Mouse (Mus musculus) intestine, embryonic 15.5 days (tissue): ENCODE measurements around the gene Cd209g. TPM values are rescaled to one million over a fixed set of nuclear protein-coding genes. Genes with fewer than 3 reads are reported as not detected.

Experiments used
- ATAC-seq: fragments of 200-750 bp; cut with Nextera tagmentation; 2 replicates; pipeline ENCODE4 v1.8.0; 2017; ENCODE audit warnings: moderate TSS enrichment, moderate library complexity
- H3K27ac ChIP-seq: fragments of 300-500 bp; sonication (generic); 2 replicates; pipeline ENCODE4 v1.5.1; 2015; ENCODE audit warnings: mild to moderate bottlenecking, inconsistent platforms
- H3K27me3 ChIP-seq: fragments of 300-500 bp; sonication (generic); replicated peaks from 2 replicates; pipeline ENCODE4 v1.6.1; 2015; ENCODE audit warnings: inconsistent platforms
- H3K36me3 ChIP-seq: fragments of 300-500 bp; sonication (generic); 2 replicates; pipeline ENCODE4 v1.6.1; 2015; ENCODE audit warnings: inconsistent platforms
- H3K4me1 ChIP-seq: fragments of 300-500 bp; sonication (generic); replicated peaks from 2 replicates; pipeline ENCODE4 v1.6.1; 2015; ENCODE audit warnings: inconsistent platforms
- H3K4me2 ChIP-seq: fragments of 300-500 bp; sonication (generic); replicated peaks from 2 replicates; pipeline ENCODE4 v1.6.1; 2015; ENCODE audit warnings: mild to moderate bottlenecking, inconsistent platforms
- H3K4me3 ChIP-seq: fragments of 300-500 bp; sonication (generic); replicated peaks from 2 replicates; pipeline ENCODE4 v1.5.1; 2015; ENCODE audit warnings: inconsistent platforms
- H3K9ac ChIP-seq: fragments of 300-500 bp; sonication (generic); 2 replicates; pipeline ENCODE4 v1.6.1; 2015; ENCODE audit warnings: inconsistent platforms
- H3K9me3 ChIP-seq: fragments of 300-500 bp; sonication (generic); 2 replicates; pipeline ENCODE4 v1.6.1; 2016; ENCODE audit warnings: inconsistent platforms
- WGBS: fragments of 180-500 bp; shearing (Covaris S2); methylation state at CpG from one replicate; pipeline ENCODE4 v1.1.7; 2015; 5-methylcytosine and 5-hydroxymethylcytosine counted together
- polyA plus RNA-seq: library from polyadenylated mRNA; unstranded; fragments of >200 nt; fragmentation: Nextera tagmentation; extraction: Ambion mirVana; gene quantifications from 2 replicates; pipeline ENCODE4 v1.2.1, GENCODE M21; 2015

Cd209g gene
- polyA plus RNA-seq, 1 experiment from 2014 or later = not detected

DNA sequence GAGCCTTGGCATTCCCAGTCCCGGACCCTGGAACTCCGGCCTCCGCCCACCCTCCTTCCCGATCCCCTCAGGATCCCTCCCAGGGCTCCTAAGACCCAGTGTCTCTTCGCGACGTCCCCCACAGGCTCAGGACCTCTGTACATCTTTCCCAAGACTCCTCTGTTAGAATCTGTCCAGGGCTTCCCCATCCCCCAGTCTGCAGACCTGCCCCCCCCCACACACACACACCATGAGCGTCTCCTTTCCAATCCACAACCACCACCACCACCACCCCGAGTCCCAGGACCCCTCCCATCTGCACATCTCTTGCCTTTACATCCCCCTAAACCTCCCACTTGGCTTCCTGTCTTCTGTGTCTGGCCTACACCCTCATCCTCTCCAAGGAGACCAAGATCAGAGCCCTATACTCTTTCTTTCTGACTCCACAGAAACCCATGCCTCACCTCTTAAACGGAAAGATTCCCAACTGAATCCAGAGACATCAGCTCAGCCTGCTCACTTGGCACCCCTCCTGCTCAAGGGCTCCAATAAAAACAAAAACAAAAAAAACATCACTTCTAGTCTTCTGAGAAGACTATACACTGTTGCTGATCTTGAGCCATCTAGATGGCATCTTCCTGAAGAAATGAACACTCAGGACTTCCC is 33.1 kb downstream of the Cd209g start:
- no peak; the same call in 1 of the 2 replicates for ATAC-seq
- H3K4me1 ChIP-seq = peaks cover 6% of the 10 kb centered on the region
- H3K27ac ChIP-seq = no peak overlapping the region
- no peaks in the 10 kb centered on the region for H3K9me3 ChIP-seq
- peak overlapping the region; percentile 76 for H3K9ac ChIP-seq
- peak overlapping the region; percentile 74 for H3K4me3 ChIP-seq
- H3K27me3 ChIP-seq = no peaks in the 10 kb centered on the region
- H3K36me3 ChIP-seq = no peaks in the 10 kb centered on the region
- peak overlapping the region; percentile 83 for H3K4me2 ChIP-seq
- WGBS = 15% methylated on average over 9 of the region's 10 CpGs

GRCm38 (mm10) chr8:4167918-4168317 is 34.0 kb downstream of the Cd209g start:
- H3K4me2 ChIP-seq = no peak overlapping the region
- H3K9me3 ChIP-seq = no peaks in the 10 kb centered on the region
- H3K36me3 ChIP-seq = no peaks in the 10 kb centered on the region
- H3K27ac ChIP-seq = no peak overlapping the region
- no peak overlapping the region for H3K9ac ChIP-seq
- peaks cover 6% of the 10 kb centered on the region for H3K4me1 ChIP-seq
- no peaks in the 10 kb centered on the region for H3K27me3 ChIP-seq
- ATAC-seq = no peak
- no peak overlapping the region for H3K4me3 ChIP-seq
- 92% methylated on average over 1 of the region's 1 CpGs for WGBS

GRCm38 (mm10) chr8:4172486-4172885 is 38.6 kb downstream of the Cd209g start:
- H3K4me3 ChIP-seq = no peak overlapping the region
- WGBS = 74% methylated on average over 3 of the region's 3 CpGs
- H3K9me3 ChIP-seq = no peaks in the 10 kb centered on the region
- no peak overlapping the region for H3K9ac ChIP-seq
- H3K36me3 ChIP-seq = no peaks in the 10 kb centered on the region
- no peak overlapping the region for H3K27ac ChIP-seq
- no peaks in the 10 kb centered on the region for H3K4me1 ChIP-seq
- no peak overlapping the region for H3K4me2 ChIP-seq
- no peaks in the 10 kb centered on the region for H3K27me3 ChIP-seq
- no peak for ATAC-seq

GRCm38 (mm10) chr8:4174018-4174417 is 40.1 kb downstream of the Cd209g start:
- H3K4me2 ChIP-seq = no peak overlapping the region
- no peaks in the 10 kb centered on the region for H3K4me1 ChIP-seq
- H3K27me3 ChIP-seq = no peaks in the 10 kb centered on the region
- H3K36me3 ChIP-seq = no peaks in the 10 kb centered on the region
- no peak for ATAC-seq
- H3K9me3 ChIP-seq = no peaks in the 10 kb centered on the region
- H3K27ac ChIP-seq = no peak overlapping the region
- no peak overlapping the region for H3K4me3 ChIP-seq
- no peak overlapping the region for H3K9ac ChIP-seq
- 75% methylated on average over 2 of the region's 2 CpGs for WGBS

DNA sequence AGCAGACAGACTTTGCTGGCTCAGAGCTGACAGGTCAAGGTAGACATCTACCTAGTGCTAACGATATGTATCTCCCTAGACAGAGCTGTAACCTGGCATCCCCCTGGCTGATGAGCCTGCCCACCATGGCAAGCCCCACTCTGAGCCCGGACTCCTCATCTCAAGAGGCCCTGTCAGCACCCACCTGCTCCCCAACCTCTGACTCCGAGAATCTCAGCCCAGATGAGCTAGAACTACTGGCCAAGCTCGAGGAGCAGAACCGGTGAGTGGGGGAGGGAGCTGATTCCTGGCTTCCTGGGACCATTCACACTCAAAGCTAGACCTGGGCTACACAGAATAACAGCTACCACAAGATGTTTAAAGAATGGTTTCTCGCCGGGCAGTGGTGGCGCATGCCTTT is 49.5 kb downstream of the Cd209g start:
- Histone ChIP-seq H3K27me3 (no peaks in the 10 kb centered on the region), H3K4me2 (no peak overlapping the region), H3K27ac (no peak overlapping the region), H3K4me3 (no peak overlapping the region), H3K4me1 (no peaks in the 10 kb centered on the region), H3K36me3 (no peaks in the 10 kb centered on the region), H3K9ac (no peak overlapping the region), H3K9me3 (no peaks in the 10 kb centered on the region)
- WGBS = 85% methylated on average over 8 of the region's 8 CpGs
- ATAC-seq = no peak

- no peak for ATAC-seq
- Histone ChIP-seq H3K9me3 (no peaks in the 10 kb centered on the region), H3K4me1 (no peaks in the 10 kb centered on the region), H3K4me3 (no peak overlapping the region), H3K36me3 (no peaks in the 10 kb centered on the region), H3K9ac (no peak overlapping the region), H3K4me2 (no peak overlapping the region), H3K27me3 (no peaks in the 10 kb centered on the region), H3K27ac (no peak overlapping the region)
- 82% methylated on average over 2 of the region's 2 CpGs for WGBS
These were observed 52.3 kb downstream of the Cd209g start for GRCm38 (mm10) chr8:4186151-4186550.

Other genes starting within 250 kb of the Cd209g start
- 0.27 TPM in 1 of 2 replicates, not detected in the other for gene Cd209b, start 207.3 kb upstream of the Cd209g start, polyA plus RNA-seq
- gene Cd209c, start 179.4 kb upstream of the Cd209g start, polyA plus RNA-seq = 0.11 and 0.20 TPM in 2 replicates
- gene Cd209f, start 28.3 kb upstream of the Cd209g start, polyA plus RNA-seq = not detected in 2 replicates
- 18.9 and 19.3 TPM in 2 replicates for gene Evi5l, start 32.5 kb downstream of the Cd209g start, polyA plus RNA-seq
- 3.9 and 4.3 TPM in 2 replicates for gene Prr36, start 83.4 kb downstream of the Cd209g start, polyA plus RNA-seq
- gene Lrrc8e, start 92.7 kb downstream of the Cd209g start, polyA plus RNA-seq = 2.2 and 2.8 TPM in 2 replicates
- gene Map2k7, start 104.6 kb downstream of the Cd209g start, polyA plus RNA-seq = 24.1 and 25.3 TPM in 2 replicates
- gene Gm49320, start 104.8 kb downstream of the Cd209g start, polyA plus RNA-seq = 0.34 and 0.87 TPM in 2 replicates
- 2.3 and 3.0 TPM in 2 replicates for gene Tgfbr3l, start 114.1 kb downstream of the Cd209g start, polyA plus RNA-seq
- gene Snapc2, start 119.0 kb downstream of the Cd209g start, polyA plus RNA-seq = 46.0 and 46.2 TPM in 2 replicates
- gene Ctxn1, start 125.2 kb downstream of the Cd209g start, polyA plus RNA-seq = 63.1 and 63.9 TPM in 2 replicates
- 65.8 and 69.7 TPM in 2 replicates for gene Timm44, start 141.8 kb downstream of the Cd209g start, polyA plus RNA-seq
- 88.5 and 103 TPM in 2 replicates for gene Ccl25, start 191.1 kb downstream of the Cd209g start, polyA plus RNA-seq
- 201 and 230 TPM in 2 replicates for gene Elavl1, start 191.3 kb downstream of the Cd209g start, polyA plus RNA-seq